Mouse (Mus musculus): ENCODE data around the gene Smarcd2.

DNA sequence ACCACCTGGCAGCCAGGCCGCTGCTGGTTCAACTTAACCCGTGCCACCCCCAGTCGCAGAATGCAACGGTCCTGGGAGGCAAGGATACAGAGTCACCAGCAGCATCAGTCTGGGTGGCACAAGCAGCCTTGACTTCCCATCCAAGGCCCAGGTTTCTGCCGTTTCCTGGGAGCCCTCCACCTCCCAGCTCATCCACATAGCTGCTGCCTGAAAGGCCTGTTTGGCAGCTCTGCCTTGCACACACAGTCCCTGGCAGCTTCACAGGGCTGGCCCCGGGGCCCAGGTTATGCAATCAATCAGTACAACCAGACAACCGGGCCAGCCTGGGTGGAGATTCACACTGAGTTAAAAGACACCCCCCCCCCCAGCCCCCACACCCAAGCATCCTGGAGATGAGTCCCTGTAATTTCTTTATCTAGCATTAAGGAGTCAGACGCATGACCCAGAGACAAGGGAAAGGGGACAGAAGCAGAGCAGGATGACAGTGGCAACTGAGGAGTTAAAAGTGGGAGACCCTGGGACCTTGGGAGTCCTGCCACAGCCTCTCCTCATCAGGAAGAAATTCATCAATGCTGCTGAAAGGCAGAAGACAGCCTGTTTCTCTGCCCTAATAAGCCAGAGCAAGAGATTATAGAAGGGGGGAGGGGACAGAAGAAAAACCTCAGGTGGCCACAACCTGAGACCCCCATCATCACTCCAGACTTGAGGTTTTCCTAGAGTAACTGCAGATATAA is 4.3 kb downstream of the Smarcd2 start:
- TF ChIP-seq POLR2AphosphoS2 (IDR thresholded peaks at IDR 0.05; ENCODE audit: insufficient read length, low read depth) (no peak), POLR2A (IDR thresholded peaks at IDR 0.05; ENCODE audit: insufficient read length, low read depth) (no peak), SRF (IDR thresholded peaks at IDR 0.05; ENCODE audit: control insufficient read depth, insufficient read length, low read depth) (no peak), TCF12 (IDR thresholded peaks at IDR 0.05; ENCODE audit: insufficient read depth, poor library complexity, severe bottlenecking) (no peak), USF1 (IDR thresholded peaks at IDR 0.05; ENCODE audit: low read depth) (no peak), MAX (IDR thresholded peaks at IDR 0.05; ENCODE audit: low read depth) (no peak), MYOD1 (IDR thresholded peaks at IDR 0.05; ENCODE audit: control insufficient read depth in 1 of 3, insufficient read length in 2 of 3, low read depth in 2 of 3) (no peak), MYOG (IDR thresholded peaks at IDR 0.05; ENCODE audit: control insufficient read depth in 1 of 3, insufficient read depth in 1 of 3, insufficient read length in 2 of 3, low read depth in 2 of 3) (no peak), CEBPB (IDR thresholded peaks at IDR 0.05; ENCODE audit: insufficient read depth, poor library complexity, severe bottlenecking) (no peak), E2F4 (IDR thresholded peaks at IDR 0.05; ENCODE audit: insufficient read depth) (no peak)
